Mouse (Mus musculus) kidney, adult 8-10 months (tissue): ENCODE measurements around the gene Cgnl1.

ENCODE experiments used
- DNase-seq, 2 experiments: peaks; one replicate each; pipeline ENCODE4 v3.0.0; 2022

The Cgnl1 gene

GRCm38 (mm10) chr9:71709199-71709598 lies 62.2 kb downstream of the Cgnl1 start:
- no peak for DNase-seq

GRCm38 (mm10) chr9:71707989-71708388 lies 63.4 kb downstream of the Cgnl1 start:
- no peak for DNase-seq

GRCm38 (mm10) chr9:71704332-71705014 lies 66.9 kb downstream of the Cgnl1 start:
- no peak for DNase-seq

GRCm38 (mm10) chr9:71699087-71699486 lies 72.3 kb downstream of the Cgnl1 start:
- DNase-seq: no peak

GRCm38 (mm10) chr9:71698116-71698515 lies 73.3 kb downstream of the Cgnl1 start:
- peak in 1 of 2 experiments; percentile 40 for DNase-seq

GRCm38 (mm10) chr9:71697189-71697588 lies 74.2 kb downstream of the Cgnl1 start:
- DNase-seq: no peak

- no peak for DNase-seq
These were observed 74.6 kb downstream of the Cgnl1 start for GRCm38 (mm10) chr9:71696762-71697161.

GRCm38 (mm10) chr9:71695133-71695532 lies 76.3 kb downstream of the Cgnl1 start:
- DNase-seq: no peak

GRCm38 (mm10) chr9:71694223-71694622 lies 77.2 kb downstream of the Cgnl1 start:
- peak in 1 of 2 experiments; percentile 31 for DNase-seq

- DNase-seq: no peak
These were observed 77.6 kb downstream of the Cgnl1 start for GRCm38 (mm10) chr9:71693771-71694170.

GRCm38 (mm10) chr9:71692165-71692564 lies 79.2 kb downstream of the Cgnl1 start:
- DNase-seq: no peak

GRCm38 (mm10) chr9:71689369-71690073 lies 81.9 kb downstream of the Cgnl1 start:
- DNase-seq: peak; percentile 69 to 90

GRCm38 (mm10) chr9:71686463-71686862 lies 84.9 kb downstream of the Cgnl1 start:
- DNase-seq: no peak

- DNase-seq: no peak
These were observed 86.6 kb downstream of the Cgnl1 start for GRCm38 (mm10) chr9:71684772-71685171.

- DNase-seq: no peak
These were observed 91.0 kb downstream of the Cgnl1 start for GRCm38 (mm10) chr9:71680381-71680780.

GRCm38 (mm10) chr9:71679103-71679815 lies 92.1 kb downstream of the Cgnl1 start:
- DNase-seq: peak in 1 of 2 experiments; percentile 56

- DNase-seq: no peak
These were observed 94.3 kb downstream of the Cgnl1 start for GRCm38 (mm10) chr9:71676988-71677688.

- no peak for DNase-seq
These were observed 95.5 kb downstream of the Cgnl1 start for GRCm38 (mm10) chr9:71675799-71676414.

GRCm38 (mm10) chr9:71675216-71675615 lies 96.2 kb downstream of the Cgnl1 start:
- DNase-seq: peak; percentile 75 to 85

- DNase-seq: peak; percentile 52 to 62
These were observed 96.9 kb downstream of the Cgnl1 start for GRCm38 (mm10) chr9:71674476-71674875.

- DNase-seq: no peak
These were observed 98.9 kb downstream of the Cgnl1 start for GRCm38 (mm10) chr9:71672495-71672894.

GRCm38 (mm10) chr9:71670677-71671076 lies 100.7 kb downstream of the Cgnl1 start:
- DNase-seq: no peak

GRCm38 (mm10) chr9:71667616-71668015 lies 103.8 kb downstream of the Cgnl1 start:
- DNase-seq: peak; percentile 59 to 72
